Mouse (Mus musculus) hindbrain, embryonic 12.5 days (tissue): ENCODE measurements around the gene Ywhag. TPM values are rescaled to one million over a fixed set of nuclear protein-coding genes. Genes with fewer than 3 reads are reported as not detected.

Experiments used
- ATAC-seq: fragments of 200-750 bp; cut with Nextera tagmentation; 2 replicates; pipeline ENCODE4 v1.8.0; 2017; ENCODE audit warnings: moderate TSS enrichment; ENCODE audit not compliant: low FRiP score
- H3K27ac ChIP-seq: fragments of 300-500 bp; sonication (generic); 2 replicates; pipeline ENCODE4 v1.5.1; 2016; ENCODE audit warnings: mild to moderate bottlenecking
- H3K27me3 ChIP-seq: fragments of 300-500 bp; sonication (generic); 2 replicates; pipeline ENCODE4 v1.6.1; 2016; ENCODE audit warnings: mild to moderate bottlenecking
- H3K36me3 ChIP-seq: fragments of 300-500 bp; sonication (generic); 2 replicates; pipeline ENCODE4 v1.6.1; 2016; ENCODE audit warnings: mild to moderate bottlenecking
- H3K4me1 ChIP-seq: fragments of 300-500 bp; sonication (generic); 2 replicates; pipeline ENCODE4 v1.6.1; 2016
- H3K4me2 ChIP-seq: fragments of 300-500 bp; sonication (generic); replicated peaks from 2 replicates; pipeline ENCODE4 v1.6.1; 2016; ENCODE audit warnings: mild to moderate bottlenecking
- H3K4me3 ChIP-seq: fragments of 300-500 bp; sonication (generic); 2 replicates; pipeline ENCODE4 v1.5.1; 2016; ENCODE audit warnings: mild to moderate bottlenecking
- H3K9ac ChIP-seq: fragments of 300-500 bp; sonication (generic); 2 replicates; pipeline ENCODE4 v1.6.1; 2016; ENCODE audit warnings: mild to moderate bottlenecking, moderate library complexity
- H3K9me3 ChIP-seq: fragments of 300-500 bp; sonication (generic); replicated peaks from 2 replicates; pipeline ENCODE4 v1.6.1; 2016; ENCODE audit warnings: mild to moderate bottlenecking
- WGBS: fragments of 180-500 bp; shearing (Covaris S2); methylation state at CpG from one replicate; pipeline ENCODE4 v1.1.7; 2016; 5-methylcytosine and 5-hydroxymethylcytosine counted together
- polyA plus RNA-seq: library from polyadenylated mRNA; unstranded; fragments of >200 nt; fragmentation: Nextera tagmentation; extraction: Ambion mirVana; gene quantifications from 2 replicates; pipeline ENCODE4 v1.2.1, GENCODE M21; 2016

The Ywhag gene
- polyA plus RNA-seq, 1 experiment from 2014 or later = 469 TPM

DNA sequence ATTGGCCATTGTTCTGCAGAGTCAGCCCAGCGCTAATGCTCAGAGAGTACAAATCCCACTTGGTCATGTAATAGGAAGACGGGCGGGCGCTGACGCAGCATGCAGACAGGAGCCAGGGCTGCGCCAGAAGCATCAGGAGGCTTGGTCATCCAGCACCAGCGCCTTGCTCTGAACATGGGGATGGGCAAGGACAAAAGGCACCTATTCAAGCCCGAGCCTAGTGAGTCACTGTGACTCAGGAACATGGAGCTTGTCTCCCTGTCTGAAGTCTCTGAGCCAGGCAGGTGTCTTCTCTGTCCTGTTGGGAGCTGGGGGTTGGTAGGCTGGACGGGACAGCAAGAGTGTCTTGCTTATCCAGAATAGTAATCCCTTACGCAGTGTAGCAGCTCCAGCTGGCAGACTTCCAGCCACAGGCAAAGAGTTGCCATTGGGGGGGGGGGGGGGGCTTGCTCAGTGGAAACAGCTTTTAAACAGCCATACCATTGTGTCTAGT lies 11.5 kb upstream of the Ywhag start:
- no peak overlapping the region for H3K9ac ChIP-seq
- peak overlapping the region; percentile 48; the same call in 1 of the 2 replicates for H3K27ac ChIP-seq
- 55% methylated on average over 10 of the region's 10 CpGs for WGBS
- 0 out of 2 replicates have a peak overlapping the region, but pooled peaks have one; percentile 22 for H3K4me2 ChIP-seq
- H3K27me3 ChIP-seq = no peaks in the 10 kb centered on the region
- H3K4me1 ChIP-seq = peaks cover 12% of the 10 kb centered on the region
- no peak overlapping the region for H3K4me3 ChIP-seq
- no peaks in the 10 kb centered on the region for H3K9me3 ChIP-seq
- peak; percentile 22; the same call in 1 of the 2 replicates for ATAC-seq
- no peaks in the 10 kb centered on the region for H3K36me3 ChIP-seq

DNA sequence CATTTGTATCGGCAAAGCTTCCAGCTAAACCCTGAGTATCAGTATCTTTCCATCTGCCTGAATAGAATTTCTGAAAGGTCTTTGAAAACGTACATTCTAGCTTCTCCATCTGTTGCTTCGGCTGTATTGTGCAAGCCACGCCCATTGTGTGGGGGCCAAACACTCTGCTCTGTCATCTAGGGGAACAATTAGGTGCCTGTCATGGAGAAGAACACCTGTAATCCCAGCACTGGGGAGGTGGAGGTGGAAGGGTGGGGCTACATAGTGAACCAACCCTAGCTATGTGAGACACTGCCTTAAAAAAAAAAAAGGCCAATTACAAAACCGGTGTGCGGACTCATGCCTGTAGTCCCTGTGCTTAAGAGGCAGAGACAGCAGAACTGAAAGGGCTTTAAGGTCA lies 8.3 kb upstream of the Ywhag start:
- Histone ChIP-seq H3K4me1 (peaks cover 12% of the 10 kb centered on the region), H3K4me3 (no peak overlapping the region), H3K9ac (no peak overlapping the region), H3K4me2 (no peak overlapping the region), H3K27me3 (no peaks in the 10 kb centered on the region), H3K36me3 (no peaks in the 10 kb centered on the region), H3K27ac (no peak overlapping the region), H3K9me3 (no peaks in the 10 kb centered on the region)
- ATAC-seq = no peak
- 73% methylated on average over 6 of the region's 6 CpGs for WGBS

DNA sequence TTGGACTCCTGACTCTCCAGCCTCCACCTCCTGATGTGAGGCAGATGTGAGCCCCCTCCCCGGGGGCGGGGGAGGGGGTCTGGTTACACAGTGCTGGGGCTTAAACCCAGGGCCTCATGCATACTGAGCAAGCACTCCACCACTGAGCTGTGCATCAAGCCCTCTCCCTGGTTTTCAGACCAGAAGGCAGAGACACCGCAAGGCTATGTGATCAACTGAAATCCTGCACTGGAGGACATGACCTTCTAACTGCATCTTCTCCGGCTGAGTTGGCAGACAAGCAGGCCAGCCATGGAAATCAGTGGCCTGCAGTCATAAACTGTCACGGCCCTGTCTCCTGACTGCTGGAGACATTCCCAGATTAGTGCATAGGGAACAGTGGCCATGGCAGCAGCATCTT lies 6.2 kb upstream of the Ywhag start:
- WGBS = 52% methylated on average over 5 of the region's 5 CpGs
- H3K27ac ChIP-seq = no peak overlapping the region
- H3K4me3 ChIP-seq = no peak overlapping the region
- no peak overlapping the region for H3K4me2 ChIP-seq
- no peaks in the 10 kb centered on the region for H3K27me3 ChIP-seq
- no peaks in the 10 kb centered on the region for H3K9me3 ChIP-seq
- ATAC-seq = no peak
- H3K36me3 ChIP-seq = no peaks in the 10 kb centered on the region
- peaks cover under 1% of the 10 kb centered on the region for H3K4me1 ChIP-seq
- no peak overlapping the region for H3K9ac ChIP-seq

DNA sequence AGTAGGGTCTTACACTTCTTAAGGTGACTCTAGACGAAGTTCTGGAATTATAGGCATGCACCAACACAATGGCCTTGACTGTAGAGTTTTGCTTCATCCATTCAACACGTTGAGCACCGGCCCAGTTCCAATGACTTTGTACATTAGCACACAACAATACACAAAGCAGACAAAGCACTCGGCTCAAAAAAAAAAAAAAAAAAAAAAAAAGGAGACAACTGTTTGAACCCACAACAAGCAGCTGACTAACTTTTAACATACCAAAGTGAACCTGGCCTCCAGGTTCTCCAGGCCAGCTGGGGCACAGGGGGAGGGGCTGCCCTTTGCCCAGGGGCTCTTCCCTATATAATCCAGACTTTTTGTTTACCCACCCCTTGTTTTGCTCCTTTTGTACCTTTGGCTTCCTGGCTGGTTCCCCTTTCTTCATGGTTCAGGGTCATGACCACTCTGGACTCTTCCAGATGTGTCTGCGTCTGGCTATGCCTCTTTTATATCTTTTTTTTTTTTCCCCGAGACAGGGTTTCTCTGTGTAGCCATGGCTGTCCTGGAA lies 1.3 kb upstream of the Ywhag start:
- Histone ChIP-seq H3K9ac (no peak overlapping the region), H3K27me3 (no peaks in the 10 kb centered on the region), H3K4me2 (no peak overlapping the region), H3K9me3 (no peaks in the 10 kb centered on the region), H3K4me3 (no peak overlapping the region), H3K27ac (no peak overlapping the region), H3K4me1 (peaks cover 28% of the 10 kb centered on the region), H3K36me3 (peaks cover 14% of the 10 kb centered on the region)
- ATAC-seq = no peak
- 79% methylated on average over 6 of the region's 6 CpGs for WGBS

DNA sequence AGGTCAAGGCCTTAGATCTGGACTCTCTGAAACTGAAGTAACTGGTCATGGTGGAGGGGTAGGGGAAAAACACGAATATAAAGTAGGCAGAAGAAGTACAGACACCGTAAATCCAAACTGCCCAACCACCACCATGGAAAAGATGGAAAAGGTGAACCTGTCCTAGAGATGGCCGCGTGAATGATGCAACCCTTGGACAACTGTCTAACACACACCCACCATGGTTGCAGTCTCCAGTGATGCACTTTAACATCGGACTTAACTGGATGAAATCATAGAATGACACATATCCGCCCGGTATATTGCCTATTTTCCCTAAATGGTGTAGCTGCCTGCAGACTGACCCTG lies 734 bp upstream of the Ywhag start:
- Histone ChIP-seq H3K36me3 (peaks cover 19% of the 10 kb centered on the region), H3K4me1 (peaks cover 32% of the 10 kb centered on the region), H3K9me3 (no peaks in the 10 kb centered on the region), H3K27me3 (no peaks in the 10 kb centered on the region), H3K4me2 (peak overlapping the region; percentile 63), H3K27ac (peak overlapping the region; percentile 96), H3K4me3 (peak overlapping the region; percentile 88), H3K9ac (peak overlapping the region; percentile 33; the same call in 1 of the 2 replicates)
- WGBS = 54% methylated on average over 7 of the region's 7 CpGs
- ATAC-seq = peak; percentile 29

DNA sequence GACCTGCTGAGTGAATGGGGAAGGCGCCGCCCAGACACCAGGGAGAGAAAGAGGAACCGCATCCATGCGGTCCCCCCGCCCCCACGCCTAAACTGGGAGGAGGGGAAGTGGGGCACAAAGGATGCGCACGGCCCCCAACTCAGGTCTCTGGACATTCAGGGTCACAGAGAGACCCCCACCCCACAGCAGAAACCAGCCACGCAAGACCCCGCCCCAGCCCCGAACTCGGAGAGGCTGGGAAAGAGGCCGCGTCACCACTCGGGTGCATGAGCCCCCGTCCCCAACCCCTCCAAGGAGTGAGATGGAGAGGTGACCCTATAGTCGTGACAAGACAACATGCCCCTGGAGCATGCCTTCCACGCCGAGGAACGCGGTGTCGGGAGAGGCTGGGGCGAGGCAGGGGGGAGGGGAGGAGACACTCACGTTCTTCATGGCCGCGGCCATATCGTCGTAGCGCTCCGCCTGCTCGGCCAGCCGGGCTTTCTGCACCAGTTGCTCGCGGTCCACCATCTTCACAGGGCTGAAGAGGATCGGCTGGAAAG lies 445 bp downstream of the Ywhag start:
- Histone ChIP-seq H3K36me3 (peaks cover 31% of the 10 kb centered on the region), H3K9me3 (no peaks in the 10 kb centered on the region), H3K9ac (peak overlapping the region; percentile 95), H3K4me3 (peak overlapping the region; percentile 88), H3K4me2 (peak overlapping the region; percentile 63), H3K27ac (peak overlapping the region; percentile 96), H3K4me1 (peaks cover 39% of the 10 kb centered on the region), H3K27me3 (no peaks in the 10 kb centered on the region)
- under 1% methylated on average over 35 of the region's 35 CpGs for WGBS
- ATAC-seq = peak; percentile 73

DNA sequence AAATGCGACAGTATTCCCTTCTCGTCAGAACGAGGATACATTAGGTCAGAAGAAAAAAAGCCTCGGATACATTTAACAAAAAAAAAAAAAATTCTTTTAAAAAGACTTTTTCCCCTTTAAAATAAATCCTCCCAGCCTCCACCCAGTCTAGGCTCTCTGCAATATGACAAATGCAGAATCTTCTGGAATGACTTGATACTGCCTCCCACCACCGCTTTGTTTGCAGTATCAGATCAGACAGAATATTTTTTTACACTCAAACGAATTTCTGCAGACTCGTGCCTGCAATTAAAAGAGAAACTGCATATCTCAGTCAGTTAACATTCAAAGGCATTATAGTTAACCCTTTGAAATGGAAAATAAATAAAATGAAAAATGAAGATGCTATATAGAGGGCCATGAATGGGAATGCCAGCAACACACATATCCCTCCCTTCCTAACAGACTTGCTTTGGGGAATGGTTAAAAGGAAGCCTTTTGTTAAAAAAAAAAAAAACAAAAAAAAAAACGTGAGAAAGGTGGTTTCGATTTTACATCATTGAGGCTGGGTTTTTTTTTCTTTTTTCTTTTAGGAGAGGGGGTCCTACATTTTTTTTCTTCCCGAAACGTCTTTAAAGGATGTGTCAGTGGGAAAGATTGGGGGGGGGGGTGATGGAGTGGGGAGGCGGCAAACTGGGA lies 1.1 kb downstream of the Ywhag start:
- H3K27ac ChIP-seq = peak overlapping the region; percentile 96
- H3K4me2 ChIP-seq = peak overlapping the region; percentile 63
- H3K4me1 ChIP-seq = peaks cover 39% of the 10 kb centered on the region
- H3K36me3 ChIP-seq = peaks cover 35% of the 10 kb centered on the region
- no peaks in the 10 kb centered on the region for H3K27me3 ChIP-seq
- no peaks in the 10 kb centered on the region for H3K9me3 ChIP-seq
- peak overlapping the region; percentile 95 for H3K9ac ChIP-seq
- peak overlapping the region; percentile 88 for H3K4me3 ChIP-seq
- 16% methylated on average over 12 of the region's 12 CpGs for WGBS
- no peak for ATAC-seq

DNA sequence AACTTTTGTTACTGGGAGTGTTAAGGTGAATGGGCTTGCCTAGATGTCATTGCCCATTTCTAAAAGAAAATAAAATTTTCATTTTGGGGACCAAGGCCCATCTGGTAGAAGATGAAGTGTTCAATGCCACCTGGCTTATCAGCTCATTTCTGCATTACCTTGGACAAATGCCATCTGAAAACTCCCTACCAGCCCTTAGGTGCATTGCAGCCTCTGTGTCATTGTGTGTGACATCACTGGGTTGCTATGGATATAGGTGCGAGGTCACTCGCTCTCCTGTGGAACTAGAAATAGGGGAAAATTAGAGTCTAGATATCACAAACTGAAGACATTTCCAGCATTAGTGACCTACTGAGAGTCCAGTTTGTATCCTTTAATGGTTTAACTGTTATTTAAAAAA lies 2.1 kb downstream of the Ywhag start:
- Histone ChIP-seq H3K9me3 (no peaks in the 10 kb centered on the region), H3K27me3 (no peaks in the 10 kb centered on the region), H3K4me1 (peaks cover 39% of the 10 kb centered on the region), H3K4me3 (peak overlapping the region; percentile 88), H3K27ac (no peak overlapping the region), H3K9ac (no peak overlapping the region), H3K36me3 (peaks cover 43% of the 10 kb centered on the region), H3K4me2 (peak overlapping the region; percentile 63)
- no peak for ATAC-seq
- WGBS = 76% methylated on average over 2 of the region's 2 CpGs

DNA sequence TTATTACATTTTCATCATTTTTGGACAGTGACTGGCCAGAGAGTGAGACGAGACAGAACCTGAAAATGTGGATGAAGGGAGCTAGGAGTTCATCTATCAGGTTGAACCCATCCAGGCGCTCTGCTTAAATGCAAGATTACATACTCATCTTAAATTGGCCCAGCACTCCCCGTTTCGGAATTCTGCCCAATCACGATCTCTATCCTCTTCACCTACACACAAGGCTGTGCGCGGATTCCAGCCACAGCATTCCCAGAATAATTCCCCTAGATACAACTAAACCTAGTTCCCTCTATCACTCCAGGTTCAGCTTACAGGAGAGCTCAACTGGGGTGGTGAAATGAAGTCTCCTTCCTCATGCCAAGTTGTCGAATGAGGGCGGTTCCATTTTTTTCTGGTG lies 2.9 kb downstream of the Ywhag start:
- Histone ChIP-seq H3K36me3 (peaks cover 51% of the 10 kb centered on the region), H3K4me2 (peak overlapping the region; percentile 63), H3K4me3 (peak overlapping the region; percentile 88; the same call in 1 of the 2 replicates), H3K27me3 (no peaks in the 10 kb centered on the region), H3K4me1 (peaks cover 39% of the 10 kb centered on the region), H3K27ac (no peak overlapping the region), H3K9me3 (no peaks in the 10 kb centered on the region), H3K9ac (no peak overlapping the region)
- WGBS = 94% methylated on average over 9 of the region's 9 CpGs
- ATAC-seq = no peak

DNA sequence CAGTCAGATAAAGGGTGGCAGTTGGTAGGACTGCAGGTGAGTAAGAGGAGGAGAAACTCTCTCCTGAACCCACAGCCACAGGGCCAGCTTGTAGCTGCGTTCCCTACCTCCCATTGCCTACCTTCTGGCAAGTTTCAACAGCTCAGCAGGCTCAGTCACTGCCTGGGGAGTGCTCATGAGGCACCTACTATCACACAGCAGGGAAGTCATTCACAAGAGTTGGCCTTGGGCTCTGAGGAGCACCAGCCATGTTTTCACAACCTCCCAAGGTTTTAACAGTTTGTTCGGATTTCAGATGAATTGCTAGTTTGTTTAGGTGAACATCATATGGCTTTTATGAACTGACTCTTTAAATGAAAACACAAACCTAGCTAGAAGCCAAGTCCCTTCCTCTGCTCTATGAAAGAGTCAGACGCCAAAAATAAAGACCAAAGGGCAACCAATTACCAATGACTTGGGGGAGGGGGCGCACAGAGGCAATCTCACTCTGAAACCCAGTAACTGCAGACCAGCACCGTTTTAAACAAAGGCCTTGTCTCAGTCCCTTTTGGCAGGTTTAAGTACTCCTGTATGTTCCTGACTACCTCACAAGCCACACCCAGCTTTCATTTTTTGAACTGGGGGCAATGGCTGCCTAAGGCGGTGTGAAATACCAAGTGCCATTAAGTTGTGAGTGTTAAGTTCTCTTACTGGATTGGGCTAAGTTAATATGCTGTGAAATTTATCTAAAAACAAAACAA lies 4.6 kb downstream of the Ywhag start:
- 75% methylated on average over 6 of the region's 6 CpGs for WGBS

DNA sequence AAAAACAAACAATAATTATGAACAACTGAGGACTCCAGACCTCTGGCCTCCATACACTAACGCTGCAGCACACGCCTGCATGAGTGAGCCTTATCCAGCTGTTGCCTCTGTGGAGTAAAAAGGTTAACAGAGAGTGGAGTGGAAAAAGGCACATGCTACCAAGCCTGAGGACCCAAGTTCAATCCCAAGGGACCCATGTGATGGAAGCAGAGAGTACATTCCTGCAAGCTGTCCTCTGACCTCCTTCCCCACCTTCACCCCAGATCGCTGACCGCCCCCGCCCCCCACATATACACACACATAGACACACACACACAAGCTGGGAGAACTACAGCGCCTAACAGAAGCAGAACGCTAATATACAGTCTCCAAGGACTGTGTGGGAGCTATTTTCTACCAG lies 10.5 kb downstream of the Ywhag start:
- WGBS = 96% methylated on average over 7 of the region's 7 CpGs
- Histone ChIP-seq H3K27ac (no peak overlapping the region), H3K36me3 (peaks cover 85% of the 10 kb centered on the region), H3K27me3 (no peaks in the 10 kb centered on the region), H3K4me3 (no peak overlapping the region), H3K4me2 (no peak overlapping the region), H3K9me3 (no peaks in the 10 kb centered on the region), H3K4me1 (peaks cover 11% of the 10 kb centered on the region; the same call in 1 of the 2 replicates), H3K9ac (no peak overlapping the region)
- no peak for ATAC-seq

More for the DNA sequence above, 4.6 kb downstream of the Ywhag start:
- ATAC-seq = no peak
- Histone ChIP-seq H3K4me3 (no peak overlapping the region), H3K4me2 (no peak overlapping the region), H3K9me3 (no peaks in the 10 kb centered on the region), H3K27ac (no peak overlapping the region), H3K27me3 (no peaks in the 10 kb centered on the region), H3K36me3 (peaks cover 60% of the 10 kb centered on the region), H3K9ac (no peak overlapping the region), H3K4me1 (peaks cover 39% of the 10 kb centered on the region)

DNA sequence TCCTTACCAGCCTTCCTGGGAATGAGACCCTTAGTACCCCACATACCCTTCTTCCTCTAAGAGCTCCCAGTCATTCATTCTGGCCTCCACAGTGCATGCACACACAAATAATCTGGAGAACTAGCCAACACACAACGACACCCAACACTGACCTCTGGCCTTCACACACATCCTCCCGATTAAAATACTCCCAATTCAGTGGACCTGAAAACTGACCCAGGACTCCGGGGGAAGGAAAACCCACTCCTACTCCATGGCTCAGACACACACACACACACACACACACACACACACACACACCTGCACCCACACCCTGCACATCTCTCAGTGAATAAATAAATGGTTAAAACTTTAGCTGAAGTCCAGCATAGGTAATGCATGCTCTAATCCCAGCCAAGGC lies 14.5 kb downstream of the Ywhag start:
- no peak overlapping the region for H3K9ac ChIP-seq
- no peaks in the 10 kb centered on the region for H3K27me3 ChIP-seq
- no peak for ATAC-seq
- H3K27ac ChIP-seq = no peak overlapping the region
- H3K9me3 ChIP-seq = no peaks in the 10 kb centered on the region
- H3K4me1 ChIP-seq = 0 out of 2 replicates have a peak, but pooled peaks cover 5% of the 10 kb centered on the region
- H3K4me3 ChIP-seq = no peak overlapping the region
- WGBS = 91% methylated on average over 3 of the region's 3 CpGs
- no peak overlapping the region for H3K4me2 ChIP-seq
- peaks cover 86% of the 10 kb centered on the region for H3K36me3 ChIP-seq
